Mouse (Mus musculus) layer of hippocampus, postnatal 25 days (tissue): ENCODE measurements at regions not wholly inside any gene's neighbourhood (a gene's known extent, or its start where the extent isn't known, plus 50 kb on each side); places are given as distances from the start of the nearest gene placed in this dataset.

Experiments used
- DNase-seq, 2 experiments: peaks; one replicate each; pipeline ENCODE4 v3.0.0; 2022; ENCODE audit warnings: mixed read lengths in 2 of 2, low spot score in 1 of 2; ENCODE audit errors: extremely low spot score in 1 of 2

DNA sequence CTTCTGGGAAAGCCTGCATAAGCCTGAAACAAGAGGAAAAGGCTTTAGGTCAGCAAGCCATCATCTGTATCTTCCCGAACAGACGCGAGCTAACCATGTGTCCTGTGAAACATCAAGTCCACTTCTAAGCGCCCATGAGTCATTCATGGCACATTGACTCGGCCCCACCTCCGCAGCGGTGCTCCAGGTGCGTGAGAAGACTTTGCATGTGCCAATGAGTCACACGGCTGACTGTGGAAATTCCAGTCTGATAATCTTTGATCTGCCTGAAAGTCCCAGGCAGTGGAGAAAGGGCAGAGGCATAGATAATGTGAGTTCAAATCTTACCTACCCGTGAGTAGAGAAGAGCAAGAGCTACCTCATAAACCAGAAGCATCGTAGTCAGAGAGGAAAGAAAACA, 137.8 kb downstream of the Pfkfb3 start:
- no peak for DNase-seq

DNA sequence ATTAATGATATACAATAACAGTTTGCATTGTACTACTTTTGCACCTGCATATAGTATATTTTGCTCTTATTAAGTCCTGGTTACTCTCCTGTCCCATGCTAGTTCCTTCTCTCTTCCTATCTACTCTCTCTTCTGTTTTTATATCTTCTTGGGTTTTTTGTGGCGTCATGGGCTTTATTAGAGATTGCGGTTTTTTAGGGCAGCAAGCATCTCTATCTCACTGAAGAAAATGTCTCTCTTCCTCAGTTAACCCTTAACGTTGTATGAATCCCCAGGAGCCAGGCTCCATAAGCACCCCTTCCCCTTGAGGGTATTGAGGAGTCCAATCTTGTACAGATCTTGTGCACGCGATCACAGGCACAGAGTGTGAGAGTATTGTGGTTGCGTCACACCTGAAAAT, 141.4 kb downstream of the Pfkfb3 start:
- DNase-seq: no peak

DNA sequence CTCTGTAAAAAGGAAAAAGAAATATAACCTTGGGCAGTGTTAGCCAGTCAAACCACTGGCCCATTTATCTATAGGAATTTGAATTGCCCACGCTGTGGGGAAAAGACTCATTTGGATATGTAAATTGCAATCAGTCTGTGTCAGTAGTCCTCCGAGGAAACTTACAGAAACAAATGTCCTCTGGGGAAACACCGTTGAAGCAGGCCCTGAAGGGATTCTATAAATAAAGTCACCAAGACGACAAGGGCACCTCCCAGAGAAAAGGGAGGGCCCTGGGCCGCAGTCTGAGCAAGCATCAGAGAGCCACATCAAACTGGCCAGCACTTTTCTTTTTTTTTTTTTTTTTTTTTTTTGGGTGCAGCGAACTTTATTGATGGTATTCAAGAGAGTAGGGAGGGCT, 145.4 kb downstream of the Pfkfb3 start:
- DNase-seq: no peak

DNA sequence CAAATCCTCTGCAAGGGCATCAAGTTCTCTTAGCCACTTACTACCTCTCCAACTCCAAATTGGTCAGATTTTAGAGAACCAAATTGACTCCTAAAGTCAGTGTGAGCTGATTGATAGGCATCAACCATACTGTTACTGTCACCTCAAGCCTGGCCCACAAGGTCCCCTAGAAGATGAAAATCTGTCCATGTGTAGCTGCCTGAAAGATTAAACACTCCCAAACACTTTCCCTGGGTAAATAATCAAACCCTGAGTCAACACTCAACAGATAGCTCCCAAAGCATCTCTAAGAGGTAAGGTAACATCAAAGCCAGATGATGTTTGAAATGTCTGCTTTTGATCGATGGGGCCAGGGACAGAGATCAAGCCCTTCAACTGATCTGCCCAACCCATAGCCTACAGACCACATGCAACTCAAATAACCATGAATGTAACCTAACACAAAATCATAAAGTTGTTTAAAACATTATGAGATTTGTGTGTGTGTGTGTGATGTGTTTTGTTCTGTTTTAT, 147.7 kb downstream of the Pfkfb3 start:
- no peak for DNase-seq

DNA sequence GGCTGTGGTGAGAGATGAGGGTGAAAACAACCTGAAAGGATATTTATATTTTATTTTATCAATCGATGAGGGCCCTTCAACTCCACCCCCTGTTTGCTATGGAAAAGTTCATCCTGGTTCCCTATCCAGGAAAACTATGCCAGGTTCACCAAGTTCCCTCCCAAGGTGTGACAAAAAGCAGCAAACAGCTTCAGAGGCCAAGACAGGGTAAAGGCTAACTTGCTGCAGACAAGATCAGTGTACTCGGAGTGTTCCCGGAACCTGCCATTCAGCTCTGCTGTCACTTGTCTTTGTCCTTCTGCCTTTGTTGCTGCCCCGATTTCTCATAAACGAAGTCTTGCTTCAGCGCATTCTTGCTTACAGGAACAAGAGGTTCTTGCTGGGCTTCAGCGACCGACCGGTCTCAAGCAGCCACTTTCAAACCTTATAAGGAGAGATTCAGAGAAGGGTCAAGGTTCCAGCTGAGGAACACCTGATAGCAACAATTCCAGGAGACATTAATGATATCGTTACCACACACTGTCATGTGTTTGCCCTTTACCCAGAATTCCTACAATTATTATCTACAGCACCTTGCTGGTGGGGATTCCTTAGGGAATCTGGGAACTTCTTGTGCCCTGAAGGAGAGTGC, 151.5 kb downstream of the Pfkfb3 start:
- no peak for DNase-seq

DNA sequence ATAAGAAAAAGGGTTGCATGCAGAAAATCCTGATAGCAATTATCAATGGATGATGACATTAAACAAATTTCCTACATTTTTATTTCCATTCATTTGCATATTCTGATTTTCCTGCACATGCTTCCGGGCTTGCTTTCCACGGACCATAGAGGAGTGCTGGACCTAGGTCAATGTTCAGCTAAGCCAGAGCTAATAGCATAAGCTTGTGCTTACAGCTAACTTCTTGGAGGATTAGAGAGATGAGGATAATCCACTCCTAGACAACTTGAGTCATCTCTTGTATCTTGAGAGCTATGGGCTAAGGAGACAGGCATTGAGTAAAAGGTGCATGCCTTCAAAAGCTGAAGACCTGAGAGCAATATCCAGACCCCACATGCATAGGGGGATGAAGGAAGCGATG, 154.5 kb downstream of the Pfkfb3 start:
- no peak for DNase-seq

DNA sequence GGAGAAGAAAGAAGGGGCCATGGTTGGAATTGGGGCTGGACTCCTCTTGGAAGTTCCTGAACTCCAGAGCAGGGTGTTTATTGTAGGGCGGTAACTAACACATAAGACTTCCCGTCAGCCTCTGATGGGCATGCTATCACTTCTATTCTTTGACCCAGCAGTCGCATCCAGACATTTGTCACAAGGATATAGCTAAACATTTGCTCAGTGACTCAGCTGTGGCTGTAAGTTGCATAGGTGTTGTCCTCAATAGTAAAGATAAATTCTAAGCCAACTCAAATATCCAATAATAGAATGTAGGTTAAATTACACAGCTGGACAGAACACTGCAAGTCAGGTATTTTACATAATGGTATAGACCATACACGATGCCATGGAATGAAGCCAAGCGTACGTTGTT, 154.9 kb downstream of the Pfkfb3 start:
- DNase-seq: no peak

DNA sequence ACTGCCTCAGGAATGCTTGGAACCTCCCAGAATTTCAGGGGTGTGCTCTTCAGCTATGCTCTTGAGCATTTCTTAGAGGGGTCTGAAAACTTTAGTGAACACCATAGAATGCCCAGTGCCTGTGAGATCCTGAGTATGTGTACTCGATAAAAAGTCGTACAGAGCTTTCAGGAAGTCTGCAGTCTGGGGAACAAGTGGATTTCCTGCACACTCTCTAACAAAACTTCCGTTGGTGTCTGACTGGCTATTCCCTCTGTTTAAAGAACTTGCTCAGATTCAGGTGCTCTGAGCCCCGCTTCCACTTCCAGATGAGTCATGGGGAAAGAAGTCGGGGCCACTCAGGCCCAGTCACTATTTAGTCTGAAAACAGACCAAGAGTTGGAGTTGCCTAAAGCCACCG, 155.5 kb downstream of the Pfkfb3 start:
- no peak for DNase-seq

DNA sequence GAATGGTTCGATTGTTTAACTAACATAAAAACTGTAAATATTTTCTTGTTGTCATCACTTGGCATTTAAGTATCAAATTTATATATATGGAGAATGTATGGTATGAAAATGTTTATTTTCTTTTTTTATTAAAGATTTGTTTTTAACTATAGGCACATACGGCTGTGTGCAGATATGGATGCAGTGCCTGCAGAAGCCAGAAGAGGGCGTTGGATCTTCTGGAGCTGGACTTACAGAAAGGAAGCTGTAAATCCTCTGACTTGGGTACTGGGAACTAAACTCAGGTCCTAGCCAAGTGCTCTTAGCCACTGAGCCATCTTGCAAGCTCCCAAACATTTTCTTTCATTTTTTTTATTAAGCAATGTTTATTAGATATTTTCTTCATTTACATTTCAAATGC, 157.0 kb downstream of the Pfkfb3 start:
- no peak for DNase-seq

DNA sequence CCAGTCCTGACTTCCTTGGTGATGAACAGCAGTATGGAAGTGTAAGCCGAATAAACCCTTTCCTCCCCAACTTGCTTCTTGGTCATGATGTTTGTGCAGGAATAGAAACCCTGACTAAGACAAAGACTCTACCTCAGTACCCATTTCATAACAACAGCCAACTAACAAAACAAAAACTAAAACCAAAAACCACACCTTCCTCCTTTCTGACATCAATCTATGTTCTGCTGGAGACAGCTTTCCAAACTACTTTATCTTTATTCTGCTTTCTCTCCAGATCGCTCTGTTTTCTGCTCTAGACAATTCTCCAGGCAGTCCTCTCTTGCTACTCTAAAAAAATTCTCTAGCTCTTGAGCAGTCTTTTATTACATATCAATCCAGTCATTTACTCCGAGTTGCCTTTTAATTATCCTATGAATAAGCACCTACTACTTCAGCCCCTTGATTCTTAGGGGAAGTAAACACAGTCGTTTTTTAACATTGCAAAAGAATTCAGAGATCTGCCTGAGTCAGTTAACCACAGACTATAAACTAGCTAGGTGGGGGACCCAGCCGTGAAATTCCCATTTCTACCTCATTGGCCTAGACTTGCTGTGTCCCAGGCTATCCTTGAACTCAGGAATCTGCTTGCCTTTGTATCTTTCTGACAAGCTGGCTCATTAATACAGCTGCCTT, 159.1 kb downstream of the Pfkfb3 start:
- no peak for DNase-seq

DNA sequence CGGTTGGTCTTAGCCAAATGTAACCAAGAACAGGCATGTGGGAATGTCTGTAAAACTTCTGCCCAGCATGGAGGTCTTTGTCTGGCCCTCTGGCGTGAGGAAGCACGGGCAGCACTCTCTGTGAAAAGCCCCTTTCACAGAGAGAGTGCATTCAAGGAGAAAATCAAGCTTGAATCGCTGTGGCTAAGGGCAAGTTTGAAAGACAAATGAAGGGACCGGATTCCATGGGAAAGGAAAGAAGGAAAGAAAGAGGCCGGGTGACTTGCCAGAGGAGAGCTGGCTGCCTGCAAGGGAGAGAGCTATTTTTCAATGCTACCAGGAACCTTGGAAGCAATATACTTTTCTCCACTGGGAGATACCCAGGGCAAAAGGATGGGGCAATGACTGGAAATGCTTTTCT, 162.2 kb downstream of the Pfkfb3 start:
- DNase-seq: no peak

DNA sequence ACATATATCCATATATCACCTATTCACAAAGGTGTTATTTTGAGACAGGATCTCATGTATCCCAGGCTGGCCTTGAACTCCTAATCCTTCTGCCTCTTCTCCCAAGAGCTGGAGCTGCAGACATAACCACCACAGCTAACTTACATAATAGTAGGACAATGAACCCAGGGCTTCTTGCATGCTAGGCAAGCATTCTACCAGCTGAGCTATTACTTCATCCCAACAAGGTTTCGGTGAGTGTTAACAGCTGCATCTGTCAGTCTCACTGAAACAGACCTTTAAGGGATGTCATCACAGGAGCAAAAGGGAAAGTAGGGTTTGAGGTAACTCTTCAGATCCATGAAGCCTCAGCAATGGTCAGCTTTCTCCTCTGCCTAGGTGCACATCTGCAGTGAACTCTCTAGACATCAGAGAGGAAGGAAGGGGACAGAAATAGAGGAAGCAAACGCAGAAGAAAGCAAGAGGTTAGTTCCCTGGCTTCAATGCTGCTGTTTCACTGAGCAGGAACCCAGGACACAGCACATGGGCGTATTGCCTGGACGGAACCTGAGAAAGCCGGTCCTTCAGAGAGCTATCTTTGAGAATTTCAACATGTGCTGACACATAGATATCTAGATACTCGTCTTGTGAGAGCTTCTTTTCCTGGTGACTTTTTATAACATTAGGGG, 163.1 kb downstream of the Pfkfb3 start:
- DNase-seq: no peak

DNA sequence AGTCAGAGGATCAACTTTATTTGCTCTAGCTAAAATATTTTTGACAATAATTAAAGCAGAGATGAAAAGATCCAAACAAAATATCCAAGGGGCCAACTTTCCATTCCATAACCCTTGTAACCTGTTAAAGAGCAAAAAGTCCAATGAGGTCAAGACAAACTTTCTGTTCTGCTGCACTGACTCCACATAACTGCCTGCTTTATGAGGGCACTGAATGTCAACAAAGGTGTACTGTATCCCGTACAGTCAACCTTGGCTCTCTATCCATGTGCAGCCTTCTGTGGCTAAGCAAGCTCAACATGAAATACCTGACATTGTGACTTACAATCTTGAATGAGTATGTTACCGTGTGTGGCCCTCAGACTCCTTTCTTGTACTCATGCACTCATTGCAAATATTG, 166.3 kb downstream of the Pfkfb3 start:
- no peak for DNase-seq

DNA sequence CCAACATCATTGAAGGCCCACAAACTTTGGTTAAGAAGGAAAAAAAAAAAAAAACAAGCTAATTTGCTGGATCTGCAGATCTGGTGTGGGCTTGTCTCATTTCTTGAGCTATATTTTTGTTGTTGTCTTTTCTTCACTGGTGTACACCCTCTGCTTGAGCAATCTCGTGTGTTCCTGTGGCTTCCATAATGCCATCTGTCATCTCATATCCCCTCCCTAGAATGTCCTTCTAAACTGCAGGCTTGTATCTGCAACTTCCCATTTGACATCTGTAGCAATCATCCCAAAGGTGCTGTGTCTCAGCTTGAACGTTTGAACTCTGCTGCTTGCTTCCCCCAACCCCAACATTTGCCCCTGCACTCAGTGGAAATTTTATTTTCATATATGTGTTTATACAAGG, 170.1 kb downstream of the Pfkfb3 start:
- DNase-seq: no peak

DNA sequence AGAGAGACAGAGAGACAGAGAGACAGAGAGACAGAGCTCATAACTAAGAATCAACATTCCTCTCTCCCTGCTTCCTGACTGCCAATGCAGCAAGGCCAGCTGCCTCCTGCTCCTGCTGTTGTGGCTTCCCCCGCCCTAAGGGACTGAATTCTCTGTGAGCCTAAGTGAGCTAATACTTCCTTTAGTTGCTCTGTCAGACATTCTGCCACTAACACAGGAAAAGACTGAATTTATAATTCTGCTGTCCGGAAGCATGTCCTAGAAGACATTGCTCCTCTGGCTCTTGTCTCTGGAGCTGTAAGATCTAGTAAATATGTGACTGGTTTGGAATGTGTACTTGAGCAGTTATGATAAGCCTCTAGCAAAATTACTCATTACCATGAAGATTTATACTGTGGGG, 176.7 kb downstream of the Pfkfb3 start:
- DNase-seq: no peak

DNA sequence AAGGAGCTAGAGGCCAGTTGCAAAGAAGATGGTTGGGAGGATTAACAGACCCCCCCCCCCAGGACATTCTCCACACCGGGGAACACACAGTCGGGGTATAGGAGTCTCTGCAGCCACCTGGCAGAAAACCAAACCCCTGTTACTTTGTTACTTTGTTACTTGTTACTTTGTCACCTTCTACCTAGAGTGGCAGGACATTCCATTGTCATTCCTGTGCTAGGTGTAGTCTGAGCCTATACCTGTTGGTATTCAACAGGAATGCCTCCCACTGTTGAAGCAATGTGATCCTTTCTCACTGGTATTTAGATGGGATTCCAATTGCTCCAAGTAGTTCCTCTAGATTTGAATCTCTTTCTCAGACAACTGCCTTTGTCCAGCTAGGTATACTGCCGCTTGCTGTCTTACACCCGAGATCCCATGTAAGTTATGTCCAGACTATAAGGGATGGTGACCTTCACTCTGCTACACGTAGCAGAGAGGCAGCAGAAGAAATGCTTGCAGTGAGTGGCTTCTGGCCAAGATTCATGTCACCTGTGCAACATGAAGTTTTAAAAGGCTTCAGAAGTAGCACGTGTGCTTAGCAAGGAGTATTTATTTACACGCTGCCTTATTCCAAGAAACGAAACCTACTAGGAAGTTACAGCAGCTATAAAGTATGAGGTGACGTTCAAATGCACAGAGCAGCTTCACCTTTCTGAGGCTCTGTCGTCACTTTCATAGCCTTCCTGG, 178.0 kb downstream of the Pfkfb3 start:
- DNase-seq: no peak

DNA sequence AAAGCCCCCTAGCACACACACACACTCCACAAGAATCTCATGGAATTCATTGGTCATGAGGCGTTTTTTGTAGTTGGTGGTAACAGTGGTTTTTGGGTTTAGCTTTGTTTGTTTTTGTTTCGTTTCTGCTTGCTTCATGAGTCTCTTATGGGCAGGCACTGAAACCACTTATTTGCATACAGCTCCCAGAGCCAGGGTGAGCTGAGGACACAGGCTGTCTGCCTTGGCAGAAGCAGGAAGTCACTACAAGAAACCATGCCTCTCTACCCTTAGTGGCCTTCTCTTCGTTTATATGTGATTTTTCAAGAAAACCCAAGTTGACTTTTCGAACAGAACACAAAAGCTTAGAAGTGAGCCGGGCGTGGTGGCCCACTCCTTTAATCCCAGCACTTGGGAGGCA, 178.8 kb downstream of the Pfkfb3 start:
- DNase-seq: no peak

DNA sequence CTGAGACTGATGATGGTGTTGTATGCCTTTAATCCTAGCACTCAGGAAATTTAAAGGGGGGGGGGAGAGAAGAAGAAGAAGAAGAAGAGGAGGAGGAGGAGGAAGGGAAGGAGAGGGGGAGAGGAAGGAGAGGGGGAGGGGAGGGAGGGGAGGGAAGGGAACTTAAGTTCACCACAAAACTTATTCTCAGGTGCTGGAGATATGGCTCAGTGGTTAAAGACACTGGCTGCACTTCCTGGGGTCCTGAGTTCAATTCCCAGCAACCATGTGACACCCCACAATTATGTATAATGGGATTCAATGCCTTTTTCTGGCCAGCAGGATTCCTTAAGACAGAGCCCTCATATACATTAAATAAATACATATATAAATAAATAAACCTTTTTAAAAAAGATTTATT, 183.6 kb downstream of the Pfkfb3 start:
- no peak for DNase-seq

DNA sequence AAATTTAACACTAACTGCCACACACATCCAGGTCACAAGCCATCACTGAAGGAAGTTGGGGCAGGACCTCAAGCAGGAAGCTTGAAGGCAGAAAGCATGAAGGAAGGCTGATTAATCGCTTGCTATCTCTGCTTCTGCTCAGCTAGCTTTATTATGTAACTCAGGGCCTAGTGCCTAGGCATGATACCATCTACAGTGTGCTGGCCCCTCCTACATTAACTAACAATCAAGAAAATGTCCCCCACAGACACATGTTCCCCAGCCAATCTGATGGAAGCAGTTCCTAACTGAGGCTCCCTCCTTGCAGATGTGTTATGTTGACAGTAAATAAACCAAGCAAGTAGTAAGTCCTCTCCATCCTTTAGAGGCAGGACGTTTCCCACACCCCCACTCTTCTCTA, 186.6 kb downstream of the Pfkfb3 start:
- DNase-seq: no peak

DNA sequence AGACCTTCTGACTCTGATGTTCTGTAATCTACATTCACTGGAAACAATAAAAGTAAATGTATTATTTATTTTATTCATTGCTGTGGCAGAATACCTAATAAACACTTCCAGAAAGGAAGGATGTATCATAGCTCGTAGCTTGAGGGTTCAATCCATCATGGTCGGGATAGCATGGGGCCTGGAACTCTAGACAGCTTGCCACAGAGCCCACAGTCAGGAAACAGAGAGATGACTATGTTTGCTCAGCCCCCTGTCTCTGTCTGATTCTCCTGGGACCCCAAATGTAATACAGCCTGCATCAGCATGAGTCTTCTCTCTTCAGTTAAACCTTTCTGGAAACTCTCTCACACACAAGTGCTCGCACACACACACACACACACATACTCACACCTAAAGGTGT, 188.1 kb downstream of the Pfkfb3 start:
- DNase-seq: no peak

DNA sequence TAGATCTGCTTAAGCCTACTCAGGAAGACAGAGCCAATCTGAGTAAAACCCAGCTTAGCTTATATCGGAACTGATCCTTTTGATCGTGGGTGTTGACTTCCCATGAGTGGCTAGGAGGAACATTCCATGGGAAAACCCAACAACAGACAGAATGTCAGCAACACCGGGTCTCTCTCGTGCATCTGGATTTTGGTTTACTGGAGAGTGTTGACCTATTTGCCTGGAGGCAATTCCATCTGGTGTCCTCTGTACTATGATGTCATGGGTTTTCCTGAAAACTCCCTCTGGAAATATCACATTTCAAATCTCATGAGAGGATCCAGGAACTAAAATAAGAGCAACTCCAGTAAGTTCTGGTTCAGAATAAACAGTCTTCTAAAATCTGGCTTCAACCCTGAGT, 188.5 kb downstream of the Pfkfb3 start:
- no peak for DNase-seq
